Mouse (Mus musculus) mouse embryonic stem cell (cell line): Measurements from ENCODE around the gene Specc1.

ENCODE experiments used
- in situ Hi-C, 2 experiments: fragments of 300-500 bp; cut with MboI; formaldehyde crosslinking; loops; 1 replicate in 1 of 2; 3 replicates in 1 of 2; pipeline ENCODE4 v1.14.3; 2019 to 2020; ENCODE audit warnings: low sequenced_read_pairs in 2 of 2, low pct_unique_long_range_greater_than_20kb in 1 of 2, mixed read lengths in 1 of 2; ENCODE audit not compliant: unreplicated experiment in 1 of 2

Gene Specc1

GRCm38 (mm10) chr11:62127692-62128091, 171.1 kb downstream of the Specc1 start:
- in situ Hi-C loops = loop anchor here (5.0 kb wide), 3 partner anchors 80 to 155 kb away; partner anchors contain the start of genes Ttc19 (in 1 of the 2) and Zswim7 (in 1 of the 2)

- in situ Hi-C loops = loop anchor here (5.0 kb wide), 3 partner anchors 81 to 154 kb away; partner anchors contain the start of genes Ttc19 (in 1 of the 2) and Zswim7 (in 1 of the 2)
These were observed 171.6 kb downstream of the Specc1 start for GRCm38 (mm10) chr11:62128197-62128596.

- in situ Hi-C loops = no loop called here
These were observed 173.6 kb downstream of the Specc1 start for GRCm38 (mm10) chr11:62130191-62130590.

DNA sequence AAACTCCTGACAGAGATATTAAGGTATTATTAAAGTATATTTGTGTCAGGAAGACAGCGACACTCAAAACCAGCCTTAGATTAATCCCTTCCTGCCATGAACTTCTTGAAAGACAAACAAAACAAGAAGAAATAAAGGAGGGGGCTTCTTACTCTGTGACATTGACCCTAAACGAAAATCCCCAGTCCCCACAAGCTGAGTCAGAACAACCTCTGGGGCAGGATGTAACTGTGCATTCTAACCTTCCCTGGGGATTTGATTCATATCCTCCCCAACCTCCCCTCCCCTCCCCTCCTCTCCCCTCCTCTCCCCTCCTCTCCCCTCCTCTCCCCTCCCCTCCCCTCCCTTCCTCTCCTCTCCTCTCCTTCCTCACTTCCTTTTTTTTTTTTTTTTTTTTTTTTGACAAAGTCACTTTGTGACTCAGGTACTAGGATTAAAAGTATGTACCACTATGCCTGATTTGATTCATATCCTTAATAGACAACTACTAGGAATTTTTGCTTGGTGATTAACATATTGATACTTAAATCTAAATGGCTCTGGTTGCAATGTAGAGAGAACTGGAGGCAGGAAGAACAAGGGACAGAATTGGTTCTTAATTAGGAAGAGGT, 174.2 kb downstream of the Specc1 start:
- in situ Hi-C loops = no loop called here

DNA sequence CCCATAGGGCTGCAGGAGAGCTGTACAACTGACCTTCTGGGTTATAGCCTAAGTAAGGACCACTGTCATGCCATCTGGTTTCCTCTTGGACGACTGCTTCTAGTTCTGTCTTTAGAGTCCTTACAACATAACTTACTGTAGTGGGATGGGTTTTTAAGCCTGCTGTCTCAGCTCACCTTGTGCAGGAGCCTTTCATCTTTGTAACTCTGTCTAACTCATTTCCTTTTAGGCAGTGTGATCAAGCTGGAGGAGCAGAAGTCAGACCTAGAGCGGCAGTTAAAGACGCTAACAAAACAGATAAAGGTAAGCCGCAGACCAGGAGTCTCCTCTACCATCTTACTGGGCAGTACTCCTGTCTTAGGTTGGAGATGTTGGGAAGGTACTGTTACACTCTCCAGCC, 175.0 kb downstream of the Specc1 start:
- in situ Hi-C loops = no loop called here

DNA sequence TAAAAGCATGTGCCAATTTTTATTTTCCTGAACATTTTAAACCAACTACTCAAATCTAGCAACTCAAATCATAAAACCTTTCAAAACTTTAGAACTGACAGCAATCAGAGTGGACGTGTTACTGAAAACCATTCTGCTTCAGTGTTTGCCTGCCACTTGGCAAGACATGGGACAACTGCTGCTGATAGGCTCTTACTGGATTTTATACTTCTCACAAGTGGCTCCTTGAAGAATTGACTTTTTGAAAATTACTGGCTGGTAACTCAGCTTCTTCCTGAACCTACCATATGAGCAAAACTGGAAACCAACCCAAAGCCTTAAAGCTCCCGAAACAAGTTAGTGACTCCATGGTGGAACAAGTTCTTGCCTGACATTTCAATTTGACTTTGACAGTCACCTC, 177.6 kb downstream of the Specc1 start:
- in situ Hi-C loops = no loop called here

DNA sequence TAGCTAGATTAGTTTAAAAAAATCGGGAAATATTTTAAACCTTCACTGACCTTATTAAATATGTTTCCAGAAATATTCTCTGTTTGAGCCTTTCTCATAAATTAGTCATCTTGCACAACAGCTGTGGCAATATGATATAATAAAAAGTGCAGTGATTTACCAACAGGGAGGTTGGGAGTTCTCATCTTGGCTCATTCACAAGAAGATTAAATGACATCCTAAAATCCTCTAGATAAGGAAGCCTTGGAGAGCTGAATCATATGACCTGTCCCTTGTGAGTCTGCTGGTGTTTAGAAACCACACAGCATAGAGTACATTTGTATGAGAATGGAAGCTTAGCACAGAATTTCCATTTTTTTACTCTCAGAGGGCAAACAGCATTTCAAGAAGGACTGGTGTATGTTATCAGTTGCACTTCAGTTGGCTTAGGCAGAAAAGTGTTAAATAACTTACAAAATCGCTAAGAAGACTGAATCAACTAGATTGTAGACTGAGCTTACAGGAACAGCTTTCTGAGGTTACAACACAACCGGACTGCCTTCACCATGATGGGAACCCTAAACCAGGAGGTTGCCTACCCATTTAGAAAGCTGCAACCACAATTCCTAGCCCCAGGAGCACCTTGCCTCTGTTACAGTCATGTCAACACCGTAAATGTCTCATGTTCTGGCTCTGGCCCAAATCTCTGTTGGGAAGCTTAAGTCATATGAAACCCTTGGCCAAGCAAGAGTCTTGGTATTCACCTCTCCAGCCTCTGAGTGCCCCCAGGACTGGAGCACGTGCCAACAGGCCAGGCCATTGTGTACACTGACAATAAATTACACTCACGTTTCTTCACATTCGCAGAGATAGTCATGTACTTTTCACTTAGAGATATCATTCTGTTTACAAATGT, 188.9 kb downstream of the Specc1 start:
- in situ Hi-C loops = no loop called here

DNA sequence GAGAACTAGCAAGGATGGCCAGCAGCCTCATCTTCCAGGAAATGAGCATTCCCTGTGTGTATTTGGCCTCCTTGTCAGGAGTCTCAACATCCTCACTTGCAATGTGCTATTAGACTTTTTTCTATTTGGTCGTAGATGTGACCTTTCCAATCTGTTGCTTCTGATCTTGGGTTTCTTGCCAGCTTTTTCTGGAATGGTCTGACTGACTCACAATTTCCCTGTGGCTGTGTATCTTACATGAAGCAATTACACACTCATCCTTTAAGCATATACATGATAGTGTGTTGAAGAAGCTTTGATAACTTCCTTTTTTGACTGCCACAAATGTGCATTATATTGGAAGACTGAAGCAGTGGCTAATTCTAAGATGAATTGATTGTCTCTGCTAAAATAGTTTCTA, 190.1 kb downstream of the Specc1 start:
- in situ Hi-C loops = no loop called here

GRCm38 (mm10) chr11:62148026-62148425, 191.5 kb downstream of the Specc1 start:
- in situ Hi-C loops = no loop called here

DNA sequence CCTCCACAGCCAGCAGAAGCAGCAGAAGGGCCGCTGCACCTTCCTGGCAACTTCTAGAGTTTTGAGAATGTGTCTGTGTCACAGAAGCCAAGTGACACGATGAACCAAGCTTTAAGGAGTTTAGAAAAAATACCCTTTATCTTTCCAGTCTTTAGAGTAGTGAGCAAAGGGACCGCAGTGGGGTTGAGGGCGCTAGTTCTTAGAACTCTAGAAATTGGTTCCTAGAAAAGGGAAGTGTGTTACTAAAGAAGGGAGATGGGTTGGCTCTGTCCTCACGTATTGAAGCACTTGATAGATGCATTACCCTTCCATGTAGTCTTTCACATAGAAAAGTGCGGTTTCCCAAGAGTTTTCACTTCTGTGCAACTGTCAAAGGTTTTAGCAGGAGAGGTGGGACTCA, 191.9 kb downstream of the Specc1 start:
- in situ Hi-C loops = no loop called here

DNA sequence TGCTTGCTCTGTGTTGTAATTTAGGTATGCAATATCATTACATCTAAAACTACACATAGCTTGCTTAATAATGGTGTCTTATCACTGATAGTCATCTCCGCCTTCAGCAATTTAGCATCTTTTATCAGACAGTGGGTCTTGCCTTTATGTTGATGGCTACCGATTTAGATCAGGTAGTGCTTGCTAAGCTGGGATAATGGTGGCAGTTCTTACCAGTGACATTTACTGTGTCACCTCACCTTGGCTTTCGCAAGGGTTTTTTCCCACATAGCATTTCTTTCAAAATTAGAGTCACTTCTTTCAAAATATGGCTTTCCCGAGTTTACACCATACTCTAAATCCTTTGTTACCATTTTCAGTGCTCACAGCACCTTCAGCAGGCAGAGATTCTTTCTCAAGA, 196.5 kb downstream of the Specc1 start:
- in situ Hi-C loops = no loop called here

- in situ Hi-C loops = no loop called here
These were observed 203.2 kb downstream of the Specc1 start for GRCm38 (mm10) chr11:62159803-62160202.

DNA sequence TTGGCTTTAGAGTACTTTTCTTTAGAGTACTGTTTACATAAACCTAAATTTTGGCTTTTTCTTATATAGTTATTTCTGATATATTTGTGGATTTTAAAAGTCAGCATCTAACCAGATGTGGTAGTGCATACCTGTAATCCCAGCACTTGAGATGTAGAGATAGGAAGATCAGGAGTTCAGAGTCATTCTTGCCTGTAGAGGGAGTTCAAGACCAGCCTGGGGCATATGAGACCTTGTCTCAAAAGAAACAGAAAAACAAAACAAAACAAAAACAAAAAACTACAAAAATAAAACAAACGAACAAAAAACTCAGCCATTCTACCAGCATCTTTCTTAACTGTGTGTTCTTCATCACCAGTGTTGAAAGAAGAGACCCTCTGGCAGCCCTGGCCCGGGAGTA, 204.9 kb downstream of the Specc1 start:
- in situ Hi-C loops = no loop called here

DNA sequence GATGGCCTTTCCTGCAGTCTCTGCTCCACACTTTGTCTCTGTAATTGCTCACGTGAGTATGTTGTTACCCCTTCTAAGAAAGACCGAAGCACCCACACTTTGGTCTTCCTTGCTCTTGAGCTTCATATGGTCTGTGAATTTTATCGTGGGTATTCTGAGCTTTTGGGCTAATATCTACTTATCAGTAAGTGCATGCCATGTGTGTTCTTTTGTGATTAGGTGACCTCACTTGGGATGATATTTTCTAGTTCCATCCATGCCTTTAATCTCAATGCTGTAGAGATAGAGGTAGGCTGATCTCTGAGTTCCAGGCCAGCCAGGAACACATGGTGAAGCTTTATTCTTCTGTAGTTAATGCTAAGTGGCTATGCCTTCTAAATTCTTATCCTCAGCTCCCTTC, 207.8 kb downstream of the Specc1 start:
- in situ Hi-C loops = no loop called here

- in situ Hi-C loops = no loop called here
These were observed 209.9 kb downstream of the Specc1 start for GRCm38 (mm10) chr11:62166503-62166902.

DNA sequence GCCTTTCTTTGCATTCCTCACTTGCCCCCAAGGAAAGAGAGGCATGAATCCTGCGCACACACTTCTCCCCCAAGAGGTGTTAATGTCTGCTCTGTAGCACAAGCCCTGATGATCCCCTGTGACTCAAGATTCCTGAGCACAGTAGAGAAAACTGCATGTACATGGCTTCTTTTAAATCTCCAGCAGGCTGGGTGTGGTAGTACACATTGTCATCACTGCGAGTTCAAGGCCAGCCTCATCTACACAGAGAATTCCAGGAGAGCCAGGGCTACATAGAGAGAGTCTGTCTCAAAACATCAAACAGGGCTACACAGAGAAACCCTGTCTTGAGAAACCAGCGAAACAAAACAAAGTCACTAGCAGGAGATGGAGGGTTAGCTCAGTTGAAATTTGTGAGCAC, 211.6 kb downstream of the Specc1 start:
- in situ Hi-C loops = no loop called here

DNA sequence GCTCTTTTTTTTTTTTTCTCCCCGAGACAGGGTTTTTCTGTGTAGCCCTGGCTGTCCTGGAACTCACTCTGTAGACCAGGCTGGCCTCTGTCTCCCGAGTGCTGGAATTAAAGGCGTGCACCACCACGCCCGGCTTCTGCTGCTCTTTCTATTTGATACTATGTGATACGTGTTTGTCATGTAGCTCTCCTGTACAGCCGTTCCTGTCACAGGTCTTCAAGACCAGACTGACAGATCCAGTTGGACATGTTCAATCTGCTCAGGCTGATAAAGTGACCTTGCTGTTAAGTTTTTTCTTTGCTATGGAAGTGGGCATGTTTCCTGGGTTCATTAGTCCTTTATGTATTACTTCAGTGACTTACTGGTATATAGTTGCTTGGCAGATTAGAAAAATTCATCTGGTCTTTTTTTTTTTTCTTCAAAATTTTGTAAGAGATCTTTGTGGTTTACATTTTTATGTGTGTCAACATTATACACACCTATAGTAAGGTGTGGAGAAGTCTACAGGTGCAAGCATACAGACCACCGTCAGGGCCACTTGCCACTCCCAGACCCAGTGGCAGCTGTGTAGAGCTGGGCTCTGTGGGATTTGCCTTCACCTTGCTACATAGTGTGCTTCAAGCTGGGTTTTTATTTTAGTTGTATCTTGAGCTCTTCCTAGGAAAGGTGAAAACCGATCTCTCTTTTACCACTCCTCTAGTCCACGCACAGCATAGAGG, 221.0 kb downstream of the Specc1 start:
- in situ Hi-C loops = no loop called here

DNA sequence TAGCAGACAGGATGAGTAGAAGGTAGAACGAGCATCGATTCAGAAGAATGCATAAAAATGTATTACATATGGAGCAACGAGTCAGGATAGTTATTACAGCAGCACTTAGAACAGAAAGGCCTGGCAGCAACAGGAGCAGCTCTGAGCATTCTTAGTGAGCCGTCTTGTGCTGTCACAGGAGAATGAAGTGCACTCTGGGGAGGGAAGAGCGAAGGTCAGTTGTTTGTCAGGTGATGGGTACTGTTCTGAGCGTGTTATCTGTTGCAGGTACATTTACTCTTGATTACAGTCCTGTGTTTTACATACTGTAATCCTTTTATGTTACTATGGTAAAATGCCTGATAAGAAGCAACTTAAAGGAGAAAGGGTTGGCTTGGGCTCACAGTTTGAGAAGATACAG, 224.2 kb downstream of the Specc1 start:
- in situ Hi-C loops = no loop called here

DNA sequence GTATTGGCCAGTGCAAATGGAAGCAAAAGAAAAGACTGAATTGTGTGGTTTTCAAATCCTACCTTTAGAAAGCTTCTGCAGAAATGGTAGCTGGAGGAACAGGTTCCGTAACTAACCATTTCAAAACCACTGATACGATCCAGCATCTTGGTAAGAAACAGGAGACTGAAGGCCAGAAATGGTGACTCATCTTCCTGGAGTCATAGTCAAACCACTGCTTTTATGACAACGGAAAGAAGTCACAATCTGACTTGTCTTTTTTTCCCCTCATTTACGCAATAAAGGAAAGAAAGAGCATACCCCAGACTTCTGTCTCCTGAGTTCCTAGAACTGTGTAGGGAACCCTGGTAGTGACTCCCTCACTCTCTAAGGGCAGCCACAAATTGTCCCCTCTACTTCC, 228.3 kb downstream of the Specc1 start:
- in situ Hi-C loops = no loop called here
